Mouse (Mus musculus): ENCODE results near the gene Ucp3. TPM values are rescaled to one million over a fixed set of nuclear protein-coding genes. Genes with fewer than 3 reads are reported as not detected.
"Not testable (repeated sequence)": the region's sequence is repeated elsewhere in the genome, so short reads cannot be mapped to it uniquely, and the experiment has no call there.

Ucp3 gene
- total RNA-seq, 1 experiment from 2014 or later: not detected

DNA sequence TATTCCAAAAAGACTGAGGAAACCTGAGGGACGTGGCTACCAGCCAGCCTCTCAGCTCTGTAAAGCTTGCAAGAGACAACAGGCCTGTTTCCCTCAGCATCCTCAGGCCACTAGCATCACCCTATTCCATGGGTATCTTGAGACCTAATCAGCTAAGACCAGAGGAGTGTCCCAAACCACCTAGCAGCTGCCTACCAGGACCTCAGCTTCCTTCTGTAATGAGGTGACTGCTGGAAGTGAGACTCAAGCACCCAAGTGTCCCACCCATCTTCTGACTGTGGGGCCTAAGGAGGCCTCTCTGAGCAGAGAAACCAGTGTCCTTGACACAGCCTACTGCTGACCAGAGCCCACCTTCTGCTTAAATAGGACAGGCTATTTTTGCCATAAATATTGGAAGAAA, 3.3 kb upstream of the Ucp3 start:
- no peak for ATAC-seq (ENCODE audit: extremely low read depth, insufficient number of reproducible peaks, low FRiP score, poor library complexity, severe bottlenecking)

DNA sequence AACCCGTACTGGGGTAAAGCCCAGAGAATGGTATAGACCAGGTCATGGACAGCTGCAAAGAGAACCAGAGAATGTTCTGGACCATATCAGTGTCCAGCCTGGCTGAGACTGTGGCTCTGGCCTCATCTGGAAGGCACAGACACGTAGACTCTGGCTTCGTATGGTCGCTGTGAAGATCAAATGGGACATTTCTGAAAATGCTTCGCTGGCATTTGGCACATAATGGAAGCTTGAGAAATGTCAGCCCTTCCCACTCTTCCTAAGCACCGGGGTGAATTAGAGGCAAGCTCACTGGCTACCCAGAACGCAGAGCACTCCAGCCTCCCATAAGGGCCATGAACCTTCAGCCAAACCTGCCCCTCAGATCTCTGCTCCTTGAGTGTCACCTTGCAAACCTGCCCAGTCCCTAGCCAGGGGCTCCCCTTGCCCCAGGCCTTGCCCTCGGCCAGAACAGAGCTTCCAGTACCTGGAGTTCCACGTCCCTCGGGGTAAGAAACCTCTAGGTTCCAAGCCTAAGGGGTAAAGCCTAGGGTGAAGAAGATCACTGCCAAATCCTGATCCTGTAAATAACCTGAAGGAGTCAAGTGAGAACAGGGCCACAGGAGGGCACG, 1.9 kb upstream of the Ucp3 start:
- ATAC-seq (ENCODE audit: extremely low read depth, insufficient number of reproducible peaks, low FRiP score, poor library complexity, severe bottlenecking): no peak

DNA sequence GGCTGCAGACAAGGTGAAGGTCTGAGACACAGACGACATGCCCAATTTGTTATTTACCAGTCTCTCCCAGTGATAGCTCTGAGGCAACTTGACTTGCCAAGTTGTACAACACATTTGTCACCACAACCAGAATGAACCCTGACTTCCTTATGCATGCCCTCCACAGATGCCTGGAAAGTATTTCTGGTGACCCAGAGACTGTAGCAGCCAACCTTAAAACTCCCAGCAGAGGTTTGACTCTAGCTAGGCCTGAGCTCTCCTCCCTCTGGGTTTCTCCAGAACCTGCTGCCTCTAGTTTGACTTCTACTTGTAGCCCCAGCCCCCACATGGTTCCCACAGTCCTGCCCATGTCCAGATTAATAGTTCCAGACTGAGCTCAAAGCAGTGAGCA, 1.4 kb upstream of the Ucp3 start:
- no peak for ATAC-seq (ENCODE audit: extremely low read depth, insufficient number of reproducible peaks, low FRiP score, poor library complexity, severe bottlenecking)

DNA sequence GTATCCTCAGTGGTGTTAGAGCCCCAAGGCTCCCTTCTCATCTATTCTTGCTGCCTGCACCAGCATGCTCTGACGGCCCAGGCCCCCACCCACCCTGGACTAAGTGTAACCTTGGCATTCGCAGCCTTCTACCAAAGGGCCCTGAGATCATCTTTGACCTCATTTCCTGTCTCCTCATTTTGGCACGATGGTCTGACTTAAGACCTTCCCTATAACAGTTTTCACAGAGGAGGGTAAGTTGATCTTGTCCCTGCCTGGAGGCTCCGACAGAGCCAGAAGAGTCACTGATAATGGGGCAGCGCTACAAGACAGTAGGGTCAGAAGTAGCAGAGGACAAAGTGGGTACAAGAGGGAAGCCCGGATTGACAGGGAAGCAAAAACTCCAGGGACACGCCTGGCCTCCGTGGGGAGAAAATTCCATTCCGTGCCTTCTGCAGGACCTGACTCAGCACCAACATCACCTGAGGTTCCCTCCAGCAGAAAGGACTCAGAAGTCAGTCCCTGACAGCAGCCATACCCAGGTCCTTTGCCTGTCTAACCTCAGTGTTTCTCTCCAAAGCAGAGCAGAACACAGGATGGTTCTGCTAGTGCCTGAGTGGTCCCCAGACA, 1.2 kb downstream of the Ucp3 start:
- no peak for ATAC-seq (ENCODE audit: extremely low read depth, insufficient number of reproducible peaks, low FRiP score, poor library complexity, severe bottlenecking)

DNA sequence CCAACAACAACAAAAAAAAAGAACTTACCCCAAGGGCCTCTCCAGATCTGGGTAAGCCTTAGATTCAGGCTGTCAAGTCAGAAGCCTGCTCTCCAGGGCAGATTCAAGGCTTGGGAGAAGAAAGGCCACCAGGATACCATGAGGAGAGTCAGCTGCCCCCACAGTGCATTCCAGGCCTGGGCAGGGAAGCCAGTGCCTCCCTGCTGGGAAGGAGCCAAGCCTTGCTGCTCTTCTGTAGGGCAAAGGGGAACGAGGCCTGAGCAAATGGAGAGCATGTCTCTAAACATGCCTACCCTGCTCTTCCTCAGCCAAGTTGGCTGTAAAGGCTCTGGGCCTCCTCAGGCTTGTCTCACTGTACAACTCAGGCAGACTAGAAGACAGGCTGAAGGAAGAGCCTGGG, 1.9 kb downstream of the Ucp3 start:
- no peak for ATAC-seq (ENCODE audit: extremely low read depth, insufficient number of reproducible peaks, low FRiP score, poor library complexity, severe bottlenecking)

DNA sequence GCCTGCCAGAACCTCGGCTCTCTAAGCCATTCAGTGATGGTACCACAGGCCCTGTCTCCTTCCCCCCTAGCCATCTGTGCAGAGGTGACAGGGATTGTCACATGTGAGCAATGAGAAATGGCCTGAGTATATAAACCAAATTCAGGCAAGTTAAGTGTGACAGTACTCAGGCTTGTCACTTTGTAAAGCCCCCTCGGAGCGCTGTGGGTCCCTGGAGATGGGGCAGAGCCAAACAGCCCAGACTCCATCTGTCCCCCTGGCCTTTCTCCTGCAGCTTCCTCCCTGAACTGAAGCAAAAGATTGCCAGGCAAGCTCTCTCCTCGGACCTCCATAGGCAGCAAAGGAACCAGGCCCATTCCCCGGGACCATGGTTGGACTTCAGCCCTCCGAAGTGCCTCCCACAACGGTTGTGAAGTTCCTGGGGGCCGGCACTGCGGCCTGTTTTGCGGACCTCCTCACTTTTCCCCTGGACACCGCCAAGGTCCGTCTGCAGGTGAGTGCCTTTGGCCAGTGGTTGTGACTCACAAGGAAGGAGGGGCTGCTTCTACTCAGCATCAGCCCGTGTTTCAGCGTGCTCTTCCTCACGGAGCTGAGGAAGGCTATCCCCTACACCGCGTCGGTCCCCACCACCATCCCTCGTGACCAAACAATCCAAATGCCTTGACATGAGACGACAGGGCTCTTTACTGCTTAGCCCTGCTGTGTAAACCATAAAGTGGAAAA, 6.5 kb downstream of the Ucp3 start:
- ATAC-seq (ENCODE audit: extremely low read depth, insufficient number of reproducible peaks, low FRiP score, poor library complexity, severe bottlenecking): no peak

DNA sequence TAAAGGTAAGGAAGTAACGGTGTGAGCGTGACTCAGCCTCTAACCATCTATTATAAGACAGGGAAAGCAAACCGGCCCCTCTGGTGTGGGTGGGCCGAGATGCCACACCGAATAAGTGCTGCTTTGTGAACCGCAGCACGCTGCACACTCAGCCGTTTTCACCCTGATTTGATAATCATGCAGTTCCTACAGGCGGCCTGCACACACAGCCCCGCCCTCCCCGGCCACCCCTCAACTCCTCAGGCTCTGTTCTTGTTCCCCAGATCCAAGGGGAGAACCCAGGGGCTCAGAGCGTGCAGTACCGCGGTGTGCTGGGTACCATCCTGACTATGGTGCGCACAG, 7.0 kb downstream of the Ucp3 start:
- ATAC-seq (ENCODE audit: extremely low read depth, insufficient number of reproducible peaks, low FRiP score, poor library complexity, severe bottlenecking): no peak

DNA sequence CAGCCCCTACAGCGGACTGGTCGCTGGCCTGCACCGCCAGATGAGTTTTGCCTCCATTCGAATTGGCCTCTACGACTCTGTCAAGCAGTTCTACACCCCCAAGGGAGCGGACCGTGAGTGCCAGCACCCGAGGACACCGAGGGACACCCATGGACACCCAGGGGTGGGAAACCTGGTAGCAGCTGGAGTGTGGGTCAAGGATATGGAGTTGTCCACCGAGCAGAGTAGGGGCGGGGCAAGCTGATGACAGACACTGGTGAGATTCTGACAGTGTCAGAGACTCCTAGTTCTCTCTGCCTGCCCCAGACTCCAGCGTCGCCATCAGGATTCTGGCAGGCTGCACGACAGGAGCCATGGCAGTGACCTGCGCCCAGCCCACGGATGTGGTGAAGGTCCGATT, 7.4 kb downstream of the Ucp3 start:
- ATAC-seq (ENCODE audit: extremely low read depth, insufficient number of reproducible peaks, low FRiP score, poor library complexity, severe bottlenecking): no peak

DNA sequence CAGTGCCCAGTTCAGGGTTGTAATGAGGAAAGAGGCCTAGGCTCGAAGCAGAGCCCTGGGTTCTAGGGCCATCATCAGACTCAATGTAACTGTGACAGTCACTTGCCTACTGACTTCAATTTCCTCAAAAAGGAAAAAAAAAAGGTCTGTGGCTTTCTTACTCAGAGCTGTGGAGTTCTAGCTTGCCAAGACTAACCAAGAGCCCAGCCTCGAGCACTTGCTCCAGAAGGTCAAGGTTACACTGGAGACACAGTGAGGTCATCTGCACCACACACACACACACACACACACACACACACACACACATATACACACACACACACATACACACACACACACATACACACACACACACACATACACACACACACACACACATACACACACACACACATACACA, 9.3 kb downstream of the Ucp3 start:
- not testable (repeated sequence) for ATAC-seq (ENCODE audit: extremely low read depth, insufficient number of reproducible peaks, low FRiP score, poor library complexity, severe bottlenecking)

DNA sequence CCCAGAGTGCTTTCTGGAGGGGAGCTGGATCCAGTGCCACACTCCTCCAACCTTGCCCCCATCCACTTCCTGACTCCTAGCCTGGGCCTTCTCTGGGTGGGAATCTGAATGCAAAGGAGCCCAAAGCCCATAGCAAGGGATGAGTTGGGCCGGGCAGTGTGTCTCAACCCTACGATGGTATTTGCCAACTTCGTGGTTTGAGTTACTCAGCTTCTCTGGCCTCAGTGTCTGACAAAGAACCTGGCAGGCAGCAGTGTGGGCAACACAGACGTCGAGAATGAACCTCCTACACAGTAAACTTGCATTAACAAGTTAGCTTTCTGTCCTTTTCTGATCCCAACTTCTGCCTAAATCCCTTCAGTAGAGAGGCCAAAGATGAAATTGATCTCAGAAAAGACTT, 11.7 kb downstream of the Ucp3 start:
- ATAC-seq (ENCODE audit: extremely low read depth, insufficient number of reproducible peaks, low FRiP score, poor library complexity, severe bottlenecking): peak; percentile 27; the same call in 1 of the 2 replicates

DNA sequence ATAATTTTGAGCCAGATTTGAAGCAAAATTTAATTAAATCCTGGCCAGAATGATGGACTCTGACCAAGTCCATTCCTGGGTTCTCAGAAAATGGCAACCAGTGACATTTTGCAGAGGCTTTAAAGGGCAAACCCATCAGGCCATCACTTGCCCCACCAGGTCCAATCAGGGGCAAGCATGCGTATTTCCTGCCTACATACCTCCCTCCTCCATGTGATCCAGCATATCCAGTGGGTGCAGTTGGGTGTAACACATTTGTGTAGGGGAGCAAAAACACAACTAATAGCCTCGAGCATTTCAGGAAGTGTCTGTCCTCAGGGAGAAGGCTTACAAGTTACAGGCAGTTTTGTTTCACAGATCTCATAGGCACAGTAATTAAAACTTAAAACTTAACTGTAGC, 14.5 kb downstream of the Ucp3 start:
- ATAC-seq (ENCODE audit: extremely low read depth, insufficient number of reproducible peaks, low FRiP score, poor library complexity, severe bottlenecking): 0 out of 2 replicates have a peak, but pooled peaks have one; percentile 24

DNA sequence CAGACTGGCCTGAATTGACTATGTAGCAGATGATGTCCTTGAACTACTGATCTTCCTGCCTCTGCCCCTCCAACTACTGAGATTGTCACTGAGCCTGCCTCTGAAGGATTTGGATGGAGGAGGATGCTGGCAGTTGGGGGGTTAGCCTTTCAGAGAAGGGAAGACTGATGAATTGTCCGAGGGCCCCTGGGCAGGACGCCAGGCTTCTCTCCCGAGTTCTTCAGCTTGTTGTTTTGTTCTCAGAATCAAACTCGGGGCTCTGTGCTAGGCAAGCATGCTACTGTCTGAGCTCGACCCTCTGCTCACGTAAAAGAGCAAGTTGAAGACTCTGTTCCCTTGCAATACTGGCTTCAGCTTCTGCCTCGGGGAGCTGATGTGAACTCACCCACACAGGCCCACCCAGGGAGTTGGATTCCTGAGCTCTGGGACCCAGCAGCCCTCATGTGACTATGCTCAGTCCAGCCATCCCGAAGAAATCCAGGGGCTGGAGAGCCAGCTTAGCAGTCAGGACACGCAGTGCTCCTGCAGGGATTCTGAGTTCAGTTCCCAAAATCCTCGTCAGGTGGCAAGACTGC, 15.8 kb downstream of the Ucp3 start:
- ATAC-seq (ENCODE audit: extremely low read depth, insufficient number of reproducible peaks, low FRiP score, poor library complexity, severe bottlenecking): no peak

DNA sequence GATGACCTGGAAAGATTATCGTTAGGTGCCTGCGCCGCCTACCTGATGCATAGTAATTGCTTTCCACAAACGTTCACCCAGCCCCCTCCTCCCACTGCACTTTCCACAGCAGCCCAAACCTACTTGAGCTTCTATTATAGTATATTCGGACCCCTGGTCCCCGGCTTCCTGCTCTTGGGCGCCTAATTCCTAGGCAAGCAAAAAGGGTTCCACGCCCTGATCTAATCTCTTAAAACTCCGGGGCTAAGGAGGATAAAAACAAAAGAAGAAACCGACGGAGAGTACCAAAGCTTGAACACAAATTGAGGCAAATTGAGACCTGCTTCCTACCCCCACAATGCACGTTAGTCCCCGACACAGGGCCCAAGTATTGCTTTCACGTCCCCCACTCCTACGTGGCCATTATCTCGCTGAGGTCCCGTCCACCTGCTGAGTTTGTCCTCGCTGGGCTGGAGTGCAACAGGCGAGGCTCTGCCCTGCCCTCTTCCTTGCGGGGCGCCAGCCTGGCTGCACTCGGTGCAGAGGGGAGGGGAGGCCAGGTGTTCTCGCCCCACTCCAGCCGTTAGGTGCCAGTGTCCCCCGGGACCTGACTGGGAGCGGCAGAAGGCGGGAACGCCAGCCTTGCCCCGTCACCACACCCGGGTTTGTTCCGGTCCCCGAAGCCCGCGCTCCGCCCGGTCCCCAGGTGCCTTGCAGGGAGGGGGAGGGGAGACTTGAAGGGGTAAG, 19.8 kb downstream of the Ucp3 start:
- ATAC-seq (ENCODE audit: extremely low read depth, insufficient number of reproducible peaks, low FRiP score, poor library complexity, severe bottlenecking): no peak

DNA sequence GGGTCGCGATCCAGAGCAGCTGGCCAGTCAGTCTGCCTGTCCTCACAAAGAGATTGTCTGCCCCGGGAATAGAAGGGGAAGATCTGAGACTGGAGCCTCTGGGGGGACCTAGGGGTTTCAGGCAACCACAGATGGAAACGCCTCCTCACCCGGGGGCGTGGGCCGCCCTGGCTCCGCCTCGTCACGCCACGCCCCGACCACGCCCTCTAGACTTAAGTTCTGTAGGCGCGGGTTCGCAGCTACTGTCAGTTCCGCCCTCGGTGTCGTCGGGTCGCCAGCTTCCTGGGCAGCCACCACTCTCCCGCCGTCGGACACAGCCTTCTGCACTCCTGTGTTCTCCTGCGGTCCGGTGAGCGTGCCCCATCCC, 20.3 kb downstream of the Ucp3 start, which contains the start of gene Ucp2:
Gene Ucp2 (plus strand): TSS at position 221 of the 367 bp plus-strand sequence.
- ATAC-seq (ENCODE audit: extremely low read depth, insufficient number of reproducible peaks, low FRiP score, poor library complexity, severe bottlenecking): peak; percentile 69

DNA sequence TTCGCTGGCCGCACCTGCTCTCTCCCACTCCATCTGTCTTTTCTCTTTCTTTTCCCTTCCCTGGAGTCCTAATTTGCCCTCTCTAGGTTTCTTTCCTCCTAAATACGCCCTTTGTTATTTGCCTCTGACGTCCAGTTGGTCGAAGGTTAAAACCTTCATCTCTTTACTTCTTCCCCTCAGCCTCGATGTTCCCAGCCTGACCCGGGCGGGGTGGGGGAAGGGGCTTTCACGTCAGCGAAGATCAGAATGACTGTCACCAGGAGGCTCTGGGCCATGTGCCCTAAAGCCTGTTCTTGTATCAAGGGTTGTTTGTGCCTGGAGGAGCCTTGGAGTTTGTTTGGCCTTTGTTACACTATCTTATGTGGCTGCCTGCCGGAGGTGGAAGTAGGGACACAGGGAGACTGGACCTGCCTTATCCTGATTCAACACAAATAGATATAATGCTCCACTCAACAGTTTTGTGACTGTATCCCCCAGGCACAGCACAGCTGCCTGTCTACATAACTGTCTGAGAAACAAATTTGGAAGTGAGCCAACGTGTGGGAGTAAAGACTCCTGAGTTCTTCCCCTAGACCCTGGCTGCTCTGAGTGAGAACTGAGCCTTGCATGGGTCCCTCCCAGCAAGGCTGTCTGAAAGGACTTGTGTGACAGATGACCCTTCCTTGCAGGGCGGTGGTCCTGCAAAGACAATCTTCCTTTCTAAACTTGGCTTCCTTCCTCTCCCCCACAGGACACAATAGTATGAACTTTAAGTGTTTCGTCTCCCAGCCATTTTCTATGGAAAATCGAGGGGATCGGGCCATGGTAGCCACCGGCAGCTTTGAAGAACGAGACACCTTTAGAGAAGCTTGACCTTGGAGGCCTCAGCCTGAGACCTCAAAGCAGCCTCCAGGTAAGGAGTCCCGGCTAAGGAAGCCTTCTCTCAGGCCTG, 21.0 kb downstream of the Ucp3 start:
- no peak for ATAC-seq (ENCODE audit: extremely low read depth, insufficient number of reproducible peaks, low FRiP score, poor library complexity, severe bottlenecking)

DNA sequence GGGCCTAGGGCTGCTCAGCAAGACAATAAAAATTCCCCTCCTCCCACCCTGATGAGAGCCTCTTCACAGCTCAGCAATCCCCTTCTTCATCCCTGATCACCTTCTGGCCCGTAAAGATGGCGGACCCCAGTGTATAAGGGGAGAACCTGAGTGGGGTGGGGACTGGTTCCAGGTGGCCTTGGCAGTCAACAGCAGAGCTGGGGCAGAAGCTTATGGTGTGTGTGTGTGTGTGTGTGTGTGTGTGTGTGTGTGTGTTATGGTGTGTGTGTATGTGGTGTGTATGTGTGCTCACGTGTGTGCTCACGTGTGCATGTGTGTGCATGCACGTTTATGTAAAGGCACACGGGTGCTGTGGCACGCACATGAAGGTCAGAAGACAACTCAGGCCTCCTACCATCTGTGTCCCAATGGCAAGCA, 21.6 kb downstream of the Ucp3 start:
- no peak for ATAC-seq (ENCODE audit: extremely low read depth, insufficient number of reproducible peaks, low FRiP score, poor library complexity, severe bottlenecking)

DNA sequence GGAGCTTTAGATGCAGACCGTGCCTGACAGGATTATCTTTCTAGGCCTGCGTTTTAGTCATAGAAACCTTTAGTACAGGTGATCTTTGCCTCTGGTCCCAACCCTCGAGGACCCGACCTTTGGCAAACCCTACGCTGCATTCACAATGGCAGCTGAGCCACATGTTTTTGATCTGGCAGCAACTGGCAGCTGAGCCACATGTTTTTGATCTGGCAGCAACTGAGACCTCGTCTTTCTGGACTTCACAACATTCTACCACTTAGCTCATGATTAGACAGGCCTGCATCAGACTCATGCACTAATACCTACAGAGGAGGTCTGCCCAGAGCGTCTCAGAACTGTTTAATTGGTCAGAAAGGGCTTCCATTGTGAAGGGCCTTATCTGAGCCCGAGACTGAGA, 22.3 kb downstream of the Ucp3 start:
- ATAC-seq (ENCODE audit: extremely low read depth, insufficient number of reproducible peaks, low FRiP score, poor library complexity, severe bottlenecking): no peak

DNA sequence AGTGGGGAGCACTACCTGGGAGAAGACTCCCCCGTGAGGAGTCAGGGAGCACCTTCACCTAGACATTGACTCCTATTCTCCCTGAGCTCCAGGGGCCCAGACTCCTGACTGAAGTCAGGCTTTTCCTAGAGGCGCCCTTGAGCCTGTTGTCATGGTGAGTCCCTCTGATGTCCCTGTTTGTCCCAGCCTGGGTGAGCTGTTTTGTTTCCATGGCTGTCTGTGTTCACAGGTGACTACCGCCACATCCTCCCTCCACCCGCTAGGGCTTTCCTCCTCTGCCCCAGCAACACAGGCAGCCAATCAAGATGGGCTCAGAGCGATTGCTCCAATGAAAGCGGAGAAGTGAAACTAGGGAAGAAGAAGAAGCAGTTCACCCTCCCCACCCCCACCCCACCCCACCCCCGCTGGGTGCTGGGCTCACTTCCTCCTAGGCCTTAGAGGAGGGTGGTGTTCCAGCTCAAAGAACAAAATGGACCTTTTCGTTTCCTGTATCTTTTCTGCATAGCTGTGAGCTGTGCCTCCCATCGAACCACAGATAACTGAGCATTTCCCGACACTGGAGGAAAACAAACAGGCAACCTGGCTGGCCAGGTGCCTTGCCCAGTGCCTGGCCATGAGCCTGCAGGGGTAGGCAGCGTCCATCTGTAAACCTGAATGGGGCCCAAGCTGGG, 22.9 kb downstream of the Ucp3 start:
- peak; percentile 82 for ATAC-seq (ENCODE audit: extremely low read depth, insufficient number of reproducible peaks, low FRiP score, poor library complexity, severe bottlenecking)

Data from neutrophil, adult 5-6 weeks (primary cell).